In the genomic region with DNA sequence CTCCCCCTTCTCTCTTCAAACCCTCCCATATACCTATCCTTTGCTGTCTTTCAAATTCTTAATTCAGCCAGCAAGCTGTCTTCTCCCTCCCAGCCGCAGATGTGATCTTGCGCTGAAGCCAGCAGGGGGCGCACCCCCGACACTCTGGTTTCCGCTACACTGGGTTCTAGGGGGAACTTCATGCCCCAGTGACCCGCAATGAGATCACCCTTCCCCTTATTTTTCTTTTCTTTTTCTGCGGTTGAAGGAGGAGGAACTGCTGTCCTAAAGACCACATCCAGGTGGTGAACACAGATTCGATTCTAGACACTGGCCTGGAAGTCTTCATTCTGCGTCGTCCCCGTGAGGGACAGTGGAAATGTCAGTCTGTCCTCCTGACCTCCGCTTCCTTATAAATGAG, we compare ENCODE assay signal across 9 mouse cellular contexts. TPM values are rescaled to one million over a fixed set of nuclear protein-coding genes. Genes with fewer than 3 reads are reported as not detected.
DNase-seq lines count a peak whose midpoint lies in the region; ATAC-seq and TF ChIP-seq lines count a peak whose summit lies in the region.
"Had no signal": no experiment of that assay in that cellular context is flagged by ENCODE, and none has a peak within 500 bp of the region (broad histone marks: within the 10 kb centered on the region; RNA-seq: fewer than 3 reads in every experiment).

No protein-coding gene starts in this region.

- peak; percentile 27; the same call in 1 of the 2 replicates for TF ChIP-seq CTCF in cortical plate, adult 2 months (IDR thresholded peaks at IDR 0.05; ENCODE audit: extremely low read depth, insufficient read depth, low read length)
- TF ChIP-seq CTCF in liver, adult 2 months (IDR thresholded peaks at IDR 0.05; ENCODE audit: low read depth, low read length): peak; percentile 86
- peak; percentile 49; the same call in 1 of the 2 replicates for TF ChIP-seq CTCF in olfactory bulb, adult 2 months (IDR thresholded peaks at IDR 0.05; ENCODE audit: insufficient read depth, low read depth, low read length)

- H3K27me3 ChIP-seq in hindbrain, embryonic 11.5 days (ENCODE audit: control insufficient read depth, insufficient read depth, low read length): no peaks in the 10 kb centered on the region
- no peaks in the 10 kb centered on the region for H3K27me3 ChIP-seq in hindbrain, embryonic 16.5 days (replicated peaks; ENCODE audit: control insufficient read depth, insufficient read depth, low read length)
- no peaks in the 10 kb centered on the region; the same call in 1 of the 2 replicates for H3K27me3 ChIP-seq in liver, adult 2 months (ENCODE audit: control insufficient read depth, insufficient read depth, low read length)
- H3K27me3 ChIP-seq: neural tube, embryonic 12.5 days had no signal

- ATAC-seq in hindbrain, embryonic 11.5 days (ENCODE audit: low FRiP score): no peak
- no peak for ATAC-seq in hindbrain, embryonic 16.5 days

- in situ Hi-C loops in ES-E14 (cut with MboI; ENCODE audit: low sequenced_read_pairs in 2 of 2, unreplicated experiment in 2 of 2): no loop called here

- no peak overlapping the region for H3K27ac ChIP-seq in hindbrain, embryonic 11.5 days (ENCODE audit: low read depth, low read length)
- H3K27ac ChIP-seq in hindbrain, embryonic 16.5 days (ENCODE audit: low read depth, low read length): no peak overlapping the region
- no peak overlapping the region for H3K27ac ChIP-seq in ES-E14 (ENCODE audit: insufficient read depth, low read depth, low read length, poor library complexity, severe bottlenecking)
- H3K27ac ChIP-seq in cortical plate, adult 2 months (ENCODE audit: insufficient read depth, low read length): no peak overlapping the region
- H3K27ac ChIP-seq in liver, adult 2 months (replicated peaks; ENCODE audit: insufficient read depth, low read depth, low read length): no peak overlapping the region
- no peak overlapping the region for H3K27ac ChIP-seq in olfactory bulb, adult 2 months (ENCODE audit: insufficient read depth, low read depth, low read length)
- H3K27ac ChIP-seq: neural tube, embryonic 12.5 days had no signal

- no peak overlapping the region for H3K4me3 ChIP-seq in hindbrain, embryonic 11.5 days (ENCODE audit: low read depth, low read length)
- H3K4me3 ChIP-seq in hindbrain, embryonic 16.5 days (ENCODE audit: low read length): no peak overlapping the region
- H3K4me3 ChIP-seq in ES-E14 (ENCODE audit: insufficient read depth in 1 of 2, low read depth in 1 of 2, low read length in 2 of 2, poor library complexity in 1 of 2, severe bottlenecking in 1 of 2): no peak overlapping the region
- no peak overlapping the region for H3K4me3 ChIP-seq in cortical plate, adult 2 months (ENCODE audit: insufficient read depth, low read length)
- H3K4me3 ChIP-seq in liver, adult 2 months (ENCODE audit: insufficient read depth, low read depth, low read length): no peak overlapping the region
- H3K4me3 ChIP-seq in olfactory bulb, adult 2 months (ENCODE audit: insufficient read depth, low read depth, low read length): no peak overlapping the region
- H3K4me3 ChIP-seq: neural tube, embryonic 12.5 days had no signal

- no peak overlapping the region for H3K9ac ChIP-seq in hindbrain, embryonic 11.5 days (ENCODE audit: low read depth, low read length)
- H3K9ac ChIP-seq in hindbrain, embryonic 16.5 days (ENCODE audit: low read depth, low read length): no peak overlapping the region
- no peak overlapping the region for H3K9ac ChIP-seq in ES-E14 (ENCODE audit: insufficient read depth, low read depth, low read length, poor library complexity, severe bottlenecking)
- H3K9ac ChIP-seq in liver, adult 2 months (ENCODE audit: low read depth, low read length): no peak overlapping the region
- H3K9ac ChIP-seq: neural tube, embryonic 12.5 days had no signal

- no peak for TF ChIP-seq POLR2A in cortical plate, adult 2 months (IDR thresholded peaks at IDR 0.05; ENCODE audit: extremely low read depth, insufficient read depth, low read length)
- TF ChIP-seq POLR2A in liver, adult 2 months (IDR thresholded peaks at IDR 0.05; ENCODE audit: extremely low read depth, insufficient read depth, low read length): no peak
- no peak for TF ChIP-seq POLR2A in olfactory bulb, adult 2 months (IDR thresholded peaks at IDR 0.05; ENCODE audit: insufficient read depth, low read depth, low read length)

- H3K79me2 ChIP-seq in liver, adult 2 months (ENCODE audit: control insufficient read depth, insufficient read depth, low read length): no peaks in the 10 kb centered on the region

- 54% methylated on average over 12 of the region's 12 CpGs for WGBS in hindbrain, embryonic 11.5 days
- WGBS in hindbrain, embryonic 16.5 days: 54% methylated on average over 12 of the region's 12 CpGs
- WGBS in liver, adult 2 months: 48% methylated on average over 12 of the region's 12 CpGs
- 45% methylated on average over 12 of the region's 12 CpGs for WGBS in olfactory bulb, adult 2 months

- no peaks in the 10 kb centered on the region for H3K9me3 ChIP-seq in hindbrain, embryonic 11.5 days (ENCODE audit: control insufficient read depth, low read length)
- H3K9me3 ChIP-seq in hindbrain, embryonic 16.5 days (ENCODE audit: control insufficient read depth, low read length): no peaks in the 10 kb centered on the region
- H3K9me3 ChIP-seq in ES-E14 (ENCODE audit: control insufficient read depth, insufficient read depth, low read depth, low read length): no peaks in the 10 kb centered on the region
- H3K9me3 ChIP-seq: neural tube, embryonic 12.5 days had no signal

- no peaks in the 10 kb centered on the region for H3K36me3 ChIP-seq in hindbrain, embryonic 11.5 days (ENCODE audit: control insufficient read depth, insufficient read depth, low read length)
- no peaks in the 10 kb centered on the region for H3K36me3 ChIP-seq in hindbrain, embryonic 16.5 days (ENCODE audit: control insufficient read depth, insufficient read depth, low read length)
- no peaks in the 10 kb centered on the region for H3K36me3 ChIP-seq in ES-E14 (ENCODE audit: control insufficient read depth, insufficient read depth, low read length, poor library complexity, severe bottlenecking)
- H3K36me3 ChIP-seq in liver, adult 2 months (ENCODE audit: control insufficient read depth, insufficient read depth, low read length): no peaks in the 10 kb centered on the region
- H3K36me3 ChIP-seq: neural tube, embryonic 12.5 days had no signal

- DNase-seq in hindbrain, embryonic 11.5 days (ENCODE audit: low spot score): peak; percentile 73
- peak; percentile 60 for DNase-seq in ES-E14 (ENCODE audit: low read depth, low spot score)
- DNase-seq in heart, postnatal 4 days: peak; percentile 61
- peak; percentile 6 for DNase-seq in liver, adult 2 months (ENCODE audit: extremely low read depth, low read depth, low spot score)
- DNase-seq in urinary bladder, adult 2 months (ENCODE audit: low spot score): peak; percentile 33

- H3K4me2 ChIP-seq in hindbrain, embryonic 11.5 days (replicated peaks; ENCODE audit: low read depth, low read length): no peak overlapping the region
- H3K4me2 ChIP-seq in hindbrain, embryonic 16.5 days (ENCODE audit: low read length): no peak overlapping the region
- H3K4me2 ChIP-seq: neural tube, embryonic 12.5 days had no signal

- H3K4me1 ChIP-seq in hindbrain, embryonic 11.5 days (replicated peaks; ENCODE audit: control insufficient read depth, insufficient read depth, low read length): no peaks in the 10 kb centered on the region
- no peaks in the 10 kb centered on the region for H3K4me1 ChIP-seq in hindbrain, embryonic 16.5 days (ENCODE audit: control insufficient read depth, insufficient read depth, low read depth, low read length)
- peaks cover 5 to 17% of the 10 kb centered on the region in 2 experiments; a peak in 2 of 4 replicates for H3K4me1 ChIP-seq in ES-E14 (ENCODE audit: control insufficient read depth in 2 of 2, insufficient read depth in 2 of 2, low read length in 2 of 2, poor library complexity in 1 of 2)
- H3K4me1 ChIP-seq in cortical plate, adult 2 months (ENCODE audit: control insufficient read depth, insufficient read depth, low read length): 0 out of 2 replicates have a peak, but pooled peaks cover 1% of the 10 kb centered on the region
- no peaks in the 10 kb centered on the region for H3K4me1 ChIP-seq in liver, adult 2 months (ENCODE audit: control insufficient read depth, insufficient read depth, low read length)
- H3K4me1 ChIP-seq in olfactory bulb, adult 2 months (ENCODE audit: control insufficient read depth, insufficient read depth, low read length): no peaks in the 10 kb centered on the region
- H3K4me1 ChIP-seq: neural tube, embryonic 12.5 days had no signal

TF ChIP-seq in ES-E14, 5 proteins besides CTCF, POLR2A, EP300 and RAD21:
- TF ChIP-seq CHD2 (IDR thresholded peaks at IDR 0.05; ENCODE audit: low read depth, low read length) (no peak), ZC3H11A (IDR thresholded peaks at IDR 0.05; ENCODE audit: borderline replicate concordance, low read depth, low read length) (peak; percentile 21; the same call in 1 of the 2 replicates), ZNF384 (IDR thresholded peaks at IDR 0.05; ENCODE audit: low read depth, low read length) (no peak), MAFK (IDR thresholded peaks at IDR 0.05; ENCODE audit: insufficient read depth, low read depth, low read length) (no peak), HCFC1 (IDR thresholded peaks at IDR 0.05; ENCODE audit: borderline replicate concordance, insufficient read depth, low read length) (no peak)

RNA-seq across cellular contexts. Expression of gene Blnk, which starts 31.3 kb away (rescaled TPM):
- 0.33 and 0.36 TPM in 2 replicates for polyA plus RNA-seq in hindbrain, embryonic 11.5 days (2014; fragmentation: Nextera tagmentation; extraction: Ambion mirVana)
- 0.96 and 0.97 TPM in 2 replicates for polyA plus RNA-seq in hindbrain, embryonic 16.5 days (2015; fragmentation: Nextera tagmentation; extraction: Ambion mirVana)
- total RNA-seq in ES-E14 (2012; rRNA removed): 0.90 and 1.7 TPM in 2 replicates
- 8.4 and 8.9 TPM in 2 replicates for polyA plus RNA-seq in cortical plate, adult 2 months (2012; rRNA removed)
- total RNA-seq in heart, postnatal 4 days (2021): under 1 TPM; 0.27 to 0.55 TPM
- 0.74 and 0.87 TPM in 2 replicates for total RNA-seq in liver, adult 2 months (2014; rRNA removed)
- polyA plus RNA-seq in liver, adult 2 months (2012; rRNA removed): 0.32 and 1.1 TPM in 2 replicates
- polyA plus RNA-seq in olfactory bulb, adult 2 months (2012; ENCODE audit: insufficient read depth, insufficient read length, low replicate concordance, missing spikeins): not detected in 2 replicates
- 7.7 and 9.9 TPM in 2 replicates for polyA plus RNA-seq in urinary bladder, adult 2 months (2012; rRNA removed)

Comparison
In these comparisons a context has a peak if more than half of its experiments do, and no peak if none do; other contexts are left out.
1. DNase-seq: peak in every context shown above with its lines; median percentile 73 in hindbrain, embryonic 11.5 days; 61 in heart, postnatal 4 days; 60 in ES-E14; 33 in urinary bladder, adult 2 months; 6 in liver, adult 2 months.
2. CTCF ChIP-seq: peak in every context shown above with its lines; median percentile 86 in liver, adult 2 months; 49 in olfactory bulb, adult 2 months; 27 in cortical plate, adult 2 months.